Mouse (Mus musculus): ENCODE measurements around the gene Olfr1228.

Olfr1228 gene

GRCm38 (mm10) chr2:89253962-89254361 is at the start of gene Olfr1228:
Gene Olfr1228, minus strand, starts transcription at chr2:89254062.
- in situ Hi-C loops (cut with MboI; ENCODE audit: low pct_unique_long_range_greater_than_20kb in 1 of 2, low sequenced_read_pairs in 2 of 2, unreplicated experiment in 1 of 2): no loop called here

- in situ Hi-C loops (cut with MboI; ENCODE audit: low pct_unique_long_range_greater_than_20kb in 1 of 2, low sequenced_read_pairs in 2 of 2, unreplicated experiment in 1 of 2): no loop called here
Observed at GRCm38 (mm10) chr2:89297168-89297567, 43.3 kb upstream of the Olfr1228 start, which contains the start of gene Olfr1230. Gene Olfr1230, minus strand, starts transcription at chr2:89297268.

- in situ Hi-C loops (cut with MboI; ENCODE audit: low pct_unique_long_range_greater_than_20kb in 1 of 2, low sequenced_read_pairs in 2 of 2, unreplicated experiment in 1 of 2): no loop called here
Observed at GRCm38 (mm10) chr2:89287914-89288313, 34.1 kb upstream of the Olfr1228 start, which contains the start of gene Olfr1229. Gene Olfr1229, minus strand, starts transcription at chr2:89288014.

- in situ Hi-C loops (cut with MboI; ENCODE audit: low pct_unique_long_range_greater_than_20kb in 1 of 2, low sequenced_read_pairs in 2 of 2, unreplicated experiment in 1 of 2): no loop called here
Observed at GRCm38 (mm10) chr2:89199948-89200347, 53.9 kb downstream of the Olfr1228 start, which contains the start of gene Olfr1226. Gene Olfr1226, minus strand, starts transcription at chr2:89200048.
